Mouse (Mus musculus) layer of hippocampus, adult 11-12 months (tissue): Measurements from ENCODE around the gene Aip.

ENCODE experiments used
- DNase-seq: peaks from one replicate; pipeline ENCODE4 v3.0.0; 2022; ENCODE audit warnings: low spot score

The Aip gene

DNA sequence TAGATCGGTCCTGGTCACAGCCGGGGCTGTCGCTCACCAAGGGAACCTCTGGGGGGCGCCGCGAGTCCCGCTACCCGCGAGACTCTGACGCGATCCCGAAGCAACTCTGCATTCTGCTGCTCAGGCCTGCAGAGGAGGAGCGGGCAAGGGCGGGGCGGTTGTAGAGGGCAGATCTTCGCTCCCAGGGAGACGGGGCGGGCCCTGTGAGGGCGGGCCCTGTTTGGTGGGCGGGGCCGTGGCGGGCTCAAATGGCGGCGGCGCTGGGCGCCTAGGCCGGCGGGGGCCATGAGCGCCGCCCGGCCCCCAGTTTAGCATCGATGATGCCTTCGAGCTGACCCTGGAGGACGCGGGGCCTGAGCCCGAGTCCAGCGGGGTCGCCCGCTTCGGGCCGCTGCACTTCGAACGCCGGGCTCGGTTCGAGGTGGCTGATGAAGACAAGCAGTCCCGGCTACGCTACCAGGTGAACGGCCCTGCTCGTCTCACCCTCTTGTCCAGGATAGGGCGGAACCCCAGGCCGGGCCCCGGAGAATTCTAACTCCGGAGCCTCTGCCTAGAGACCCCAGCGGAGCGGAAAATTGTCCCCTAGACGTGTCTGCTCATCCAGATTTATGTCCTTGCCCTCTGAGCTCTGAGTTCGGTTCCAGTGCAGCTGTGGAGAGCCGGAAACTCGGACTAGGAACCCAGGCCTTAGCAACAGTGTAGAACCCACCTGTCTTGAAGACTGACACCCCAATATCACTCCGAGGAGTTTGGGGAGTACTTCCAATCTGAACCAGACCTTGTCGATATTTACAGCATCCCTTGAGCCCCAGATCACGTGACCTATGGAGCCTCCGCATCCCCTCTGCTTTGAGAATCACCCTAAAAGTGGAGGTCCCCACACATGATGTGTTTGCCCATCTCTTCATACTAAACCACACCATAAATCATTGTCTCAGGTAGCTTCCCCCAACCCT is at the start of gene Aip:
TSS of gene Aip (minus strand) at position 118 of the 956 bp plus-strand sequence.
- peak; percentile 98 for DNase-seq

DNA sequence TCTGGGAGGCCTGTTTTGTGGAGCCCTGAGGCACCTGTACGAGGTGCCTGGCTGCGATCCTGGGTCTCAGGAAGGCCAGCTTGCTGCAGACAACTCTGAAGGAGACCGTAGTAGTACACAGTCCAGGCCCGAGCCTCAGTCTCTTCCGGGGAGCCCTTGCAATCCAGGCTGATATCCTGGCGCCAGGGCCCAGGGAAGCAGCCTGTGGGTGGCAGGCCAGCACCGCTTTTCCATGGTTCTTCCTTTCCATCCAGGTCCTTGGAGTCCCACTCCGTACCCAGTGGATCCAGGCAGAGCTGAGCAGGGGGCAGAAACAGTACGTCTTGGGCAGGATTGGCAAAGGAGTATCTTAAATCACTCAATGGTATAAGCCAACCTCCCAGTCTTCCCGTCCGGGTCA is 47.3 kb upstream of the Aip start:
- DNase-seq: no peak

DNA sequence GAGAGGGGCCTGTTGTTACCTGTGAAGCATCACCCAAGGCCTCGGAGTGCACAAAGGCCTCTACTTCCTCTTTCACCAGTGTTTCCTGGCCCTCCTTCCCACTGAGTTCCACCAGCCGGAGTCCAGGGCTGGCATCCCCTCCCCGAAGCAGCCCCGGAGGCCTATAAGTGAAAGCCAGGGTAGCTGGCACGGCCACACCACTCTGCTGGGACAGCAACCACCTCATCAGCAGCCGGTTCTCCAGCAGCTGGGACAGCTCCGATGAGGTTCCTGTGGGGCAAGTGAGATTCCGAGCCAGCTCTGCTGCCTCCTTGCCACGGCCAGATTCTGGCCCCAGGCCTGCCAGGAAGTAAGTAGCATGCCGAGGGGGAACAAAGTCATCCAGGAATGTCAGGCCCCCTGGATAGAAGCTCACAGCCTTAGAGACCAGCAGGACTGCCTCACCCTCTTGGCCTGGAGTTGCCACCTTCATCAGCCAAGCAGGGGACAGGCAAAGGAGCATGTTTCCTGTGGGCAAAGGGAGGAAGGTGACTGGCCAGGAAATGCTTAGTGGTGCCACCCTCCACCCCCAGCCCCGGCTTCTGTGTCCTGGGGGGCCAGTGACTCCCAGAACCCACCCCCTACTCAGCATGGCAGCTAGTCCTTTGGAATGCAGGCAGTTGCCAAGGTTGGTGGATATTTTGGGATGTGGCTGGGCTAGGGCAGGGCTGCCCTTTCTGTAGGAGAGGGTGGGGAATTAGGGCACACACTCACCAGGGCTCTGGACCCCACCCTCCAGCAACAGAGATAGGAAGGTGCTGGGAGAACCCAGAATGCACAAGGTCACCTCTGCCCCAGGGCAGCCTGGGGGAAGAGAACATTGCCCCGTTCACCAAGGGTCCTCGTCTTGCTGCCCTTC is 46.0 kb upstream of the Aip start:
- DNase-seq: no peak

DNA sequence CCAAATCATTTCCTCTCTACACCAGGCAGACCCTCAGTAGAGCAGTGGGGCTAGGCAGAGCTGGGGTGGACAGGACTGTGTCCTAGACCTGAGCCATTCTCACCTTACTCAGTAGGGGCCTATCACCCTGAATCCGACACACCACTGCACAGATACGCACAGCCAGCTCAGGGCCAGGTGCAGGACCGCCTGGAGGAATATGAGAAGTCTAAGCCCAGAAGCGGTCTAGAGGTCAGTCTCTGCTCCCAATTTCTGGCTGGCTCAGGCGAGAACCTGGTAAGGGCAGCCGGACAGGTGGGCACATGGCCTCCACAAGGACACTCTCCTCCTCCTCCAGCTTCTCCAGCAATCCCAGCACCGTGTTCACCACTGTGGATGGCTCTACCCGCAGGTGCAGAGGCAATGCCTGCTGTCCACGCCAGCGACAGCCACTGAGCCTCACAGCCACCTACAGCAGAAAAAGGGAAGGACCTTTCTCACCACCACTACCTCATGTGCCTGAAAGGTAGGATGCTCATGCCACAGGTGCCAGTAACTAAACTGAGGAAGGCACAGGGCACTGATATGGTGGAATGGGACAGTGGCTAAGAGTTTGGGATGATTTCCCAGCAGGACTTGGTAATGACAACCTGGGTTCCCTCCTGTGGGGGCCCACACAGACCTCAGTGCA is 45.2 kb upstream of the Aip start:
- no peak for DNase-seq

DNA sequence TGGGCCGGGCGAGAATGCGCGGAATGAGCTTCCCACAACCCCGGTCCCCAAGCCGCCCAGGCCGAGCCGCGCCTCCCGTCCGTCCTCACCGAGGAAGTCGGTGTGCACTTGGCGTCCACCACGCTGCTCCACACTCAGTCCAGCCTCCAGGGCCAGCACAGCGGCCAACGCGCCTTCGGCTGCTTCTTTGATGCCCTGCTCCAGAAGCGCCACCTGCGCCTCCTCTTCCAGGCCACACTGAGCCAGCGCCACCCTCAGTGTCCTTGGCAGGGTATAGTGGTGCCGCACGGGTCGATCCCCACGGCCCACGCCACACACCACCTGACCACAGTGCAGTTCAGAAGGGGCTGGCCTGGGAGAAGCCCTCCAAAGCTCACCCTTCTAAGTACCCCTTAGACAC is 44.2 kb upstream of the Aip start:
- no peak for DNase-seq

DNA sequence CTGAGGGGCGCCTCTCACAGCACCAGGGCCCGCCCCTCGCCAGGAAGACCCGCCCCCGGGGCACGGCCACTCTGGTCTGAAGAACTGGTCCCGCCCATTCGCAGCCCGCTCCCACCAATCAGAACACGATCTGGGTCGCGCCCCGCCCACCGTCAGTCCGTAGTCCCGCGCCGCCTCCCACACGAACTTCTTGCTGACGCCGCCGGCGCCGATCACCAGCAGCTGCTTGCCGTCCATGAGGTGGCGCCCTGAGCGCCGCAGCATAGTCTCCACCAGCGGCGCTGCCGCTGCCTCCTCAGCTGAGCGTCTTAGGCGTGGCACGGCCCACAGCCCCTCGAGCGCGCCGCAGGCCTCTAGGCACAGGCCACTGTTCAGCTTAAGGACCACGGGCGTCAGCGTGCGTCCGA is 43.7 kb upstream of the Aip start:
- peak; percentile 99 for DNase-seq

DNA sequence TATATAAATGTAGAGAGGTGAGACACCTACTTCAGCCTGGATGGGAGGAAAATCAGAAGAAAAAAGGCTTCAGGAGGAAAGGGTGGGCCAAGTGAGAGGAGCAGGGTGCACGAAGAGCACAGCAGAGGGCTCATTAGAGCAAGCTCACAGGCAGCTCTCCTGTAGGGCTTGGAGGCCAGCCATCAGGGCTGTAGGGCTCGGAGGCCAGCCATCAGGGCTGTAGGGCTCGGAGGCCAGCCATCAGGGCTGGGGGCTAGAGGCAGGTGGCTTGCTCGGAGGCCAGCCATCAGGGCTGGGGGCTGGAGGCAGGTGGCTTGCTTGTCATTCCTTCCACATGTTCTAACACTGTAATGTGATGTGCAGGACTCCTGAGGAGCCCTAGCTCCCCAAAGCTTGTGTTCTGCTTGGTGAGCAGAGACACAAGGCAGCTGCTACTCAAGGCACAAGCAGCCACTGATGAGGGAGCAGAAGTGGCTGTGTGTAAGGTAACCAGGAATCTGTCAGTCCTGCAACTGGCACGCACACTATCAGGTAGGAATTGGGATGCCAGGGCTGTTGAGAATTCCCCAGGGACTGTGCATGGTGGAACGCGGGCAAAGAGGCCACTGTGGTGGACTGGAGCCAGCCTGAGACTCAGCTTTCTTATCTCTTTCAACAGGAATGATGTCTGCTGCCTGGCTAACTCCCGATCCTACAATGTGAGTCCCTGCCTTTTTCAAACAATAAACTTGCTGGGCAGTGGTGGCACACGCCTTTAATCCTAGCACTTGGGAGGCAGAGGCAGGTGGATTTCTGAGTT is 41.2 kb upstream of the Aip start:
- no peak for DNase-seq

DNA sequence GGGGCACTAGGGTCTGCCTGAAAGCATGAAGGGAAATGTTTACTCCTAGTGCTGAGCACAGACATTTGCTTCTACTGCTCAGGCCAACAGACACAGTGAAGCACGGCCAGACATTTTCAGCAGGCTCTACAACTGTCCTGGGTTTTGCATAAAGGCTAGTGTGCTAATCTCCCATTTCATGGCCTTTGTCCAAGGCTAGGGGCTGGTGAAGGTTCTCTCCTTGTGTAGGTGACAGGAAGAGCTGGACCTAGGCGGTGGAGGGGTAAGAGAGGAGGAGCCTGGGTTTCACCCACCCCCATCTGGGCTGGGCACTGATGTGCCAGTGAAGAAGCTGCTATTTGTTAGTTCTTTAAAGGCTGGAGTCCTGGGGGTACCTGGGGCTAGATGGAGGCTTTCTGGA is 39.1 kb upstream of the Aip start:
- DNase-seq: no peak

DNA sequence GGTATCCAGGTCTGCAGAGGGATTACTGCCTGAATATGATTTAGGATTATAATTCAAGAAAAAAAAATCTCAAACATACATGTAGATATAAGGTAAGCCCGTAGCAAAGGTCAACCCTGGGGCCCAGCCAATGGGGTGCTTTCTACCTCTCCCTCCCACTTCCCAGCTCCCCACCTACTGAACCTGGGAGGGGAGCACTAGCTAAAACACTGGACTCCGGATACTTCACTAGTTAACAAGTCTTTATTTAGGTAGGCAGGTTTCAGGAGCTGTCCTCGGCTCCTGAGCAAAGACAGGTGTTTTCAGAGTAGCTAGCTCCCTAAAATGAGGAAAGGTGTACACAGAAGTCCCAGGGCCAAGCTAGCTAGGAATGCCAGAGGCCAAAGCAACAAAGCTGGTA is 38.4 kb upstream of the Aip start:
- no peak for DNase-seq

DNA sequence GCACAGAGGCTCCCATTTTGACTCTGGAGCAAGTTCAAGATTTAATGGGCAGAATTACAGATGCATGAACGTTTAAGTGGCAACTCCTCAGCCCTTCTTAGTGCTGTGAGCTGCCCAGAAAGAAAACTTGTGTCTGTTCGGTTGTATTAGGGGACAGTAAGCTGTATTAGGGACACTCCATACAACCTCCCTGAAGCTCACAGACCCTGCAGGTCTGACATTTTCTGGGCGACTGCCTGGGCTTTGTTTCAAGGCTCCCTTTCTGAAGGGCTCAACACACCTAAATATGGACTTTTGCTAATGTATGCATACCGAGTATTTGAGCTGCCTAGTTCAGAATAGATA is 37.9 kb upstream of the Aip start:
- no peak for DNase-seq

DNA sequence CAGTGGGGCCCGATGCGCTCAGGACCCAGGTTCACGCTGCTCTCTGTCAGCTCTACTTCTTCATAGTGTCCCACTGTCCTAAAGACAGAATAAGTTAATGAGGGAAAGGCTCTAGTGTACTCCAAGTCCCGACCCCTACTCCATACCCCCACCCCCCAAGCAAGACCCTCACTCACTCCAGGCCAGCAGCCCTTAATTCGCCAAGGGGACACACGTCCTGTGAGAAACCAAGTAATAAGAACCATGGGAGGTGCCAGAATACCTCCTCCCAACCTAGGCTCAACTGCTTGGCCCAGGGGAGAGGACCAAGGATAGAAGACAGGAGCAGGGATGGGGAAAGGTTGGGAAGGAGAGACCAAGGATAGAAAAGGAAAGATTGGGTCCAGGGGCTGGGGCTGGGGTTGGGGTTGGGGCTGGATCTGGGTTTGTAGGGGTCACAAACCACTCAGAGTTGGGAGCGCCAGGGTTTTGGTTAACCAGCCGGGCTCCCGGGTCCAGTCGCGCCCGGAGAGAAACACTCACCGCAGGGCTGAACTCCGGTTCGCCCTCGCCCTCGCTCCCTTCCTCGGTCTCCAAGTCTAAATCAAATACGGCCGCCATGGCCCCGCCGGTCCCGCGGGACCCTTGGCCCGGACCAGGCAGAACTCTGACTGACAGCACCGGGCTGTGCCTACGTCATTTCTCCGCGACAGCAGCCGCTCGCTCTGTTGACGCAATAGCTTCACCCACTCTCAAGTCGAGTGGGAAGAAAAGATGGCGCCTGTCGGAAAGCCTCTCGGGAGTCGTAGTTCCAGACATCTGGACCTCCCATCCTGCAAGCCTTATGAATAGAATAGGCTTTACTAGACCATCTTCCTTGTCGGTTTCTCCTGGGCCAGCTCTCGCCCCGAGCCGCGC is 37.2 kb upstream of the Aip start, which contains the start of gene Rps6kb2:
TSS of gene Rps6kb2 (minus strand) at position 709 of the 897 bp plus-strand sequence.
- DNase-seq: peak; percentile 98

DNA sequence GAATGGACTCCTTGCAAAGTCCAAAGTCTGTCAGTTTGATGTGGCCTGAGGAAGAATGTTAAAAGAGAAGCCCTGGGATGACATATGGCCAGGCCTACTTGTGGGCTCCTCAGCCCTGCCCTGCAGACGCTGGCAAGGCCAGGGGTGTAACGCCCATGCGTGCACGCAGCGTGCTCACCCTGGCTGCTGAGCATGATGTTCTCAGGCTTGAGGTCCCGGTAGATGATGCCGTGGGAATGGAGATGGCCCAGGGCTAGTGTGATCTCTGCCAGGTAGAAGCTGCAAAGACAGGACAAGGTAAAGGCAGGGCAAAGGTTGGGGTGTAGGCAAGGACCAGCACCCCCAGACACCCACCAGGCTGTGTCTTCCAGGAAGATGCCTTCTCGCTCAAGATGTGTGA is 33.4 kb upstream of the Aip start:
- DNase-seq: no peak

DNA sequence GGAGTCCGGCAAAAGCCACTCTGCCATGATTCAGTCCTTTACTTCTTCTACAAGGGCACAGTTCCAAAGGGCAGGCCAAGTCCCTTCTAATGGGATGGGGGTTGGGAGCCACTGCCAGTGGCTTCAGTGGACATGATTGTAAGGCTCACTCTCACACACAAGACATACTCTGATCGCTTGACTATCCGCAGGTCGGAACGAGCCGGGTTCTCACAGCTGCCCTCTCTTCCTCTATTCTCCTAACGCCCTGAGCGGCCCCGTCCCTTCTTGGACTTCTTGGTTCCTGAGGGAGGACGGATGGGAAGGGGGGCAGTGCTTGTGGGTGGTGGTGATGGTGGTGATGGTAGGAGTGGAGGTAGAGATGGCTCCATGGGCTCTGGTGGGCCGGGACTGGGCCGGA is 31.1 kb upstream of the Aip start:
- no peak for DNase-seq

DNA sequence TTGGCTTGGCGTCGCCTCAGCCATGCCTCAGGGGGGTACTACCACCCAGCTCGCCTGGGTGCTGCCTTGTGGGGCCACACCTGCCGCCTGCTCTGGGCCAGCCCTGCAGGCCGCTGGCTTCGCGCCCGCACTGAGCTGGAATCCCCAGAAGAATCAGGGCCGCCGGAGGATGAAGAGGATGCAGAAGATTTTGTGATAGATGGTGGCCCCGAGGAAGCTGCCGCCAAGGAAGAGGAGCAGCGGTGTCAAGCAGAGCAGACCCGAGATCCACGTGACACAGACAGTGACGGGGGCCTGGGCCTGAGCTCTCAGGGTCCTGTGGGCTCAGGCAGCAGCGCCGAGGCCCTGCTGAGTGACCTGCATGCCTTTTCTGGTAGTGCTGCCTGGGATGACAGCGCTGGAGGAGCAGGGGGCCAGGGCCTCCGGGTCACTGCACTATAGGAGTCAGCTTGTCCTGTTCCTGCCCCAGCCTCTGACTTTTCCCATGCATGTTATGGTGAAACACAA is 30.5 kb upstream of the Aip start:
- DNase-seq: no peak

DNA sequence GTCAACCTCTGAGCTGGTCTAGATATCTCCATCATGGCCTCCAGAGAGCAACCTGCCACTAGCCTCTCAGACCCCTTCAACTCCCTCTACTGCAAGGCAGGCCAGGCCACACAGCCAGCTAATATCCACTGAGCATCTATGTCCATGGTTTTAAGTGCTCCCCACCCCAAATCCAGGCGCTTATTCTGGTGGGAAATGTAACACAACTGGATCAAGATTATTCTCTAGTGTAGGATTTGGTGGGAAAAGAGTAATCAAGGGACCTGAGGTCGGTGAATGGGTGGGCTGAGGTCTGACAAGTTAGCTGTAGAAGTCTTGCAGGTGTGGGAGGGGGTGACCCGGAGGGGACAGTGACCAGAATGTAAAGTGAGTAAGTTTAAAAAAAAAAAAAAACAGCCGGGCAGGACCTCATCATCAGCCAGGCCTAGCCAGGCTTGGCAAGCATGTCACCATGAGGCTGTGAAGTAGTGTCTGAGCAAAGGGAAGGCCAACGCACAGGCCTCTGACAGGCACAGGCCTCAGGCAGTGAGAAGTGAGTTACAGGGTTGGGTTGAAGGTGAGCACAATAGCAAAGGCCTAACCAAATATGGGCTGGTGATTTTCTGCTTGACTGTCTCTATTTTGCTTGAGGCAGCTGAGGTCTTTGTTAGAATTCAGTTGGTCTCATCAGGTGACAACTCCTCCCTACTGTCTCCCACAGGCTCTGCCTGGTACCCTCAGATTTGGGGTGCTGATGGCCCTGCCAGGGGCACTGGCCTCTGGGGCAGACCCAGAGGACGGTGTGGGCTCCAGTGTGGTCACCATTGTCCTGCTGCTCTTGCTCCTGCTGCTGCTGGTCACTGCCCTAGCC is 29.8 kb upstream of the Aip start:
- DNase-seq: no peak

DNA sequence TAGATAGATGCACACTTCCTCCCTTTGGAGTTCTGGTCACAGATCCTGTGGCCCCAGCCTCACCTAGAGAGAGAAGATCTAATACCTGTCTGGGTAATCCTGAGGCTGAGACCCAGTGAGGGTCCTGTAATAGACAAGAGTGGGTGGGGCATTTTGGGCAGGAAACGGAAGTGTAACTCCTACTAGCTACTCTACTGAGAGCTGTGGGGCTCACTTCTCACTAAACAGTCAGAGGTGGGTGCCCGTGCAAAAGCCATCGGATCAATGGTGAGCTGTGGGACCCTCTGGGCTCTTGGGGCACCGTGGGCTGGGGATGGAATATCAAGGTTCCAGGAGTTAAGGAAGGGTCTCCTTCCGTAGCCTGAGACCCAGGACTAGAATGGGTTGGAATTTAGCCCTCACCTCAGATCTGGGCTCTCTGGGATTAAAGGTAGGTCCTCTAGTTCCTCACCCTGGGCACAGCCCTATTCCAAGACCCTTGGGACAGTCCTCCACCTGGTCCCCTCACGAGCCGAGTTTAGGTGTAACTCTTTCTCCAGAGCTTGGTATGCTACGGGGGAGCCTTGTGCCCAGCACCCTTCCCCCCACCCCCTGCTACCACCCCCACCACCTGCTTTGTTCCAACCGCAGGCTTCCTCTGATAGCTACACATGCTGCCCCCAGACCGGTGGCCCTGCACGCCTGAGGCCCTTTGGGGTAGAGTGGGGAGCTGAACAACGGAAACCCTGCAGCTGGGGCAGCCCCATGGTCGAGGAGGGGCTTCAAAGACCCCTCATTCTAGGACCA is 29.0 kb upstream of the Aip start:
- no peak for DNase-seq

DNA sequence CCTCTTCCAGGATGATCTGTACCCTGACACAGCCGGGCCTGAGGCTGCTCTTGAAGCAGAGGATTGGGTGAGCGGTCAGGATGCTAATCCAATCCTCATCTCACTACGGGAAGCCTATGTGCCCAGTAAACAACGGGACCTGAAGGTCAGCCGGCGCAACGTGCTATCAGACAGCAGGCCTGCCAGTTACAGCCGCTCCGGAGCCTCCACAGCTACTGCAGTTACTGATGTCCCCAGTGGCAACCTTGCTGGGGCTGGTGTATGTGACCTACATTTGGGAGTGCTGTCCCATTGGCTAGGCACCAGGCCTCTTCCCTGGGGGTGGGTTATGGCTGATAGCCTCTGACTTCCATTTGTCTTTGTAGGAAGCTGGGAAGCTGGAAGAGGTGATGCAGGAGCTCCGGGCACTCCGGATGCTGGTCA is 27.6 kb upstream of the Aip start, which contains the start of gene Ptprcap:
TSS of gene Ptprcap (plus strand) at position 373 of the 423 bp plus-strand sequence.
- no peak for DNase-seq

DNA sequence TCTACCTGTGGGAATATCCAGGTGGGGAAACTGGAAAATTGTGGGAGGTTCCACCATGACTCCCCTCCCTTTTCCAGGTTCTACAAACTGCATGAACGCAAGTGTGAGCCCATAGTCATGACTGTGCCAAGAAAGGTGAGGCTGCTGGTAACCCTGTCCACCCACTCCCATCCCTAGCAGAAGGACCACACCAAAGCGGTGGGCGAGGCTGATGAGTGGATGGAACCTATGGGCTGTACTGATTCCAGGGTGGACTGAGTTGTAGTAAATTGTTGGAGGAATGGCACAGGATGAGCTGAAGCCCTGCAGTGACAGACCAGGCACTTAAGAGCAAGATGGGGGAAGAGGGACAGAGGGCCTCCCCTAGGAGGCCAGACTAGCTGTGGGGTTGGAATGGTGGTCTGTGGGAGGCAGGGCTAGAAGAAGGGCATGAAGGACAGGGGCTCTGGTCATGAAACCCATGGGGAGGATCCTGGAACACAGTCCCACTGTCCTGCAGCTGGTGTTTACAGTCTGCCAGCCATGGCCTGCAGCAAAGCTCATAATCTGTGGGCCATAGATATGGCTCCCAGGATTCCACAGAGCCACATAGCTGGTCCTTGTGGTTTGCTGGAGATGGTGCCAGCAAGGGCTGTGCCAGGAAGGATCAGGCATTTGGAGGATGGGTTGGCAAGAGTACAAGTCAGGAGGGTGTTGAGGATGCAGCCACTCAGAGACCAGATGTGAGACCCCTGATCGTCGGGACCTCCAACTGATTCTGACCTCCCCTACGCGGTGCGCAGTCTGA is 27.0 kb upstream of the Aip start:
- no peak for DNase-seq
